Mouse (Mus musculus) megakaryocyte, embryonic 14.5 days (primary cell): Measurements from ENCODE around the gene Leo1.

ENCODE experiments used
- FLI1 ChIP-seq: IDR thresholded peaks from 2 replicates; pipeline ENCODE4 v1.6.1; 2012; ENCODE audit warnings: low read length, inconsistent platforms, mixed read lengths
- GATA1 ChIP-seq: IDR thresholded peaks from 3 replicates; pipeline ENCODE4 v1.6.1; 2012; ENCODE audit warnings: mixed read lengths, low read length, inconsistent platforms, borderline replicate concordance

DNA sequence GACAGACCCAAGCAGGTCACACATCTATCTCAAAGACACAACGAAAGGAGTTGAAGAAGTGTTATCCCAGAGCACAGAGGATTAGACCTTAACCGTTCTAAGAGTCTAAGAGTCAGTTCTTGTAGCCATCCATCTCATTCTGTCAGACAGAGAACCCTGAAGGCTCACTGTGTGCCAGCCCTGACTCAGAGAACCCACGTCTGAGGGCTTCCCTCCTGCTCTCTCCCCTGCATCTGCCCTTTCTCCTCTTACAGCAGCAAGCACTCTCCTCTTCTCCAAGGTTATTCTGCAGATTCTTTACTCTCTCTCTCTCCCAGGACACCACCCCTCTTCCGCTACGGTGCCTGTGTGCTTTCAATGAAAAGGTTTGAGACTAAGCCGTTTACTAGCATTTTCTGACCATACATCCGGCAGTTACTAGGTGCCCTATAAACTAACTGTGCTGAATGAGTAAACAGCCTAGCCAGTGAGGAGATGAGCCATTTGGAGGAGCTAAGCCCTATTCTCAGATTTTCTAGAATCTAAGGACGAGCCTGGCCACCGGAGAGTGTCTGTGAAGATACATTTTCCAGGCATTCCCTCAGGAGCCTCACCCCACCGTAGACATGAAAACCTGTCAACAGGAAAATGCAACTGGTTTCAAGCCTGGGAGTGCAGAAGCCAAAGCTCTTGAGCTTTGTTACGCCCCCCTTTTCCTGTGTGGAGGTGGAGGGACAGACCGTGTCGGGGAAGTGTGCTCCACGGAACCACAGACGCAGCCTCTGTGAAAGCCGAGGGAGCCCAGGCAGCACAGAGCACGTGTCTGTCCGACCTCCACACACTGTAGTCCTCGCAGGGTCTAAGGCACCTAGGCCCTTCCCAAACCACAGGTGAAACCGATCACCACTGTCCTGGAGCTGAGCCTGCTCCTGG, 39.5 kb upstream of the Leo1 start:
- TF ChIP-seq GATA1 (no peak), FLI1 (no peak)
